Mouse (Mus musculus) small intestine, adult 2 months (tissue): ENCODE data around the gene Irf1.

Experiments
- CTCF ChIP-seq: fragments of 200-500 bp; IDR thresholded peaks from 2 replicates; pipeline ENCODE4 v1.5.1; 2012; ENCODE audit warnings: low read depth, mild to moderate bottlenecking, control low read depth, inconsistent platforms, low read length, moderate library complexity, mixed read lengths; ENCODE audit not compliant: insufficient replicate concordance, insufficient read length; ENCODE audit errors: extremely low read depth
- POLR2A ChIP-seq: fragments of 200-500 bp; IDR thresholded peaks from 2 replicates; pipeline ENCODE4 v1.6.1; 2012; ENCODE audit warnings: low read depth, mild to moderate bottlenecking, control low read depth, inconsistent platforms, low read length, moderate library complexity

- no peak for TF ChIP-seq POLR2A
- no peak for TF ChIP-seq CTCF
These were observed 20.0 kb upstream of the Irf1 start for GRCm38 (mm10) chr11:53749716-53750352.
